Mouse (Mus musculus) left cerebral cortex, adult 2 months (tissue): ENCODE data around the gene Gsdma3. TPM values are rescaled to one million over a fixed set of nuclear protein-coding genes. Genes with fewer than 3 reads are reported as not detected.
A peak's percentile ranks its signal among the peaks of the same experiment; 100 is the strongest.

Experiments
- DNase-seq, 2 experiments: peaks; one replicate each; pipeline ENCODE4 v3.0.0; 2021 to 2022; ENCODE audit warnings: low spot score in 2 of 2, mixed read lengths in 1 of 2; ENCODE audit errors: extremely low spot score in 1 of 2
- H3K27ac ChIP-seq: fragments of 200-600 bp; 2 replicates; pipeline ENCODE4 v1.8.1; 2022
- H3K4me3 ChIP-seq: fragments of 200-600 bp; 2 replicates; pipeline ENCODE4 v1.8.1; 2022
- CTCF ChIP-seq: fragments of 200-600 bp; IDR thresholded peaks from 2 replicates; pipeline ENCODE4 v1.8.1; 2022; ENCODE audit warnings: antibody characterized with exemption, mild to moderate bottlenecking, moderate library complexity
- intact Hi-C: fragments of 180-260 bp; cut with DNase I; formaldehyde crosslinking; loops from one replicate; pipeline ENCODE4 v1.15.1; 2025
- total RNA-seq, 2 experiments: library from RNA; stranded (reverse); gene quantifications; 2 replicates each; pipeline ENCODE4 v1.2.3; 2021

The Gsdma3 gene
- total RNA-seq, 2 experiments from 2014 or later: 0.23 to 0.27 TPM

DNA sequence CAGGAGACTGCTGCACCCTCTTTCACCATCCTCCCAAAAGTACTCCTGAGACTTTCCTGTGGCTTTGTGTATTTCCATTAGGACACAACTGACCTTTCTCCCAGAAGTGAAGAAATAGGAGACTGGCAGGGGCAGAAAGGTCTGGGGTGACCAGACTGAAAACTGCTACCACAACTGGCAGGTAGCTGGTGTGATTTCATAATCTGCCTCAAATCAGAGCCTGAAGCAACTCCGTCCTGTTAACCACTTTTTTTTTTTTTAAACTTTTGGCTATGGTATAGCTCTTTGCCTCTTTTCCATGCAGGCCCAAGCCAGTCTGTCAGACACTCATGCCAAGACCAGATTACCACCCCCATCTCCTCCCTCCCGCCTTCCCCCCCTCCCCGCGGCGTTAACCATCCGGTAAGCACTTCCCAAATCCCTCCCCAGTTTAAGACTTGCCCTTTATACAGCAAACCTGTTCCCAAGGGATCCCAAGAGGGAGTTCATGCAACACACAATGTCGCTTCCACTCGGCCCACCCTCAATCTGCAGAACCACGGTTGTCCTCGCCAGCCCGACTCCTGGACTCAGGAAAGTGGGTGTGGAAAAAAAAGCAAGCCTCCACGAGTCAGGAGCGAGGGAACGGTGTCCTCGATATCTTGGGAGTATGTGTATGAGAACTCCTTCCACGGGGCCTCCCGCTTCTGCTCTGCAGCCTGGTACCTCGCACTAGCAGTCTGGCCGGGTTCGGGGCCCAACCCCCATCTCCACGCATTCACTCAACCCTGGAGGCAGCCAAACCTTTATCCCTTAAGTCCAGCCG lies 39.9 kb upstream of the Gsdma3 start:
- H3K27ac ChIP-seq: peak overlapping the region; percentile 86
- intact Hi-C loops: loop anchor here (2.0 to 5.0 kb wide), 2 partner anchors 35 to 229 kb away; partner anchors contain the start of genes Stard3 and Zpbp2
- no peak for TF ChIP-seq CTCF
- DNase-seq: no peak
- H3K4me3 ChIP-seq: peak overlapping the region; percentile 79

DNA sequence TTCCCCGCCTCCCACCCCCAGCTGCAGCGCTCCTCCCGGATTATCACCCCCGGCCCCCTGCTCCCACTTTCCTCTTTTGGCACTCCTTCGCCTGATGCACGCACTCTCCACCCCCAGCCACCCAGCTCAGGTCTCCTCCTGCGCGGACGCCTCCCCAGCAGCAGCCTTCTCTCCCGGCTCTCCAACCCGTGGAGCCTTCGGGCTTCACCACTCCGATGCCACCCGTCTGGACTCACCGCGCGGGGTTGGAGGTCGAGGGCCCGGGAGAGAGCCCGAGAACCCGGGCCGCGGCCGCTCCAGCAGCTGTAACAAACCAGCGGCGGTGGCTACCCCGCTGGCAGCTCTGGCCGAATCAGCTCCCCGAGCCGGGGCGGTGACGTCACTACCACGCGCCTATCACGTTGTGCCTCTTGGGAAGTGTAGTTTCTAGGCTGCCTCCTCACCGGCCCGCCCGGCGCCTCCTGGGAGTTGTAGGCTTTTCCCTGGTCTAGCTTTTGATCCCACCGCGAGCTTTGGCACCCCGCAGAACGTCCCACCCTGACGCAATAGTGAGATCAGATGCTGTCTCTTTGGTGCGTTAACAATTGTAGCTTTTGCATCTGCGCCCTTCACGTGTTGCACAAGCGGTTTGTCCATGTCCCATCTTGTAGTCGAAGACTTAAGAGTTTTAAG lies 39.1 kb upstream of the Gsdma3 start, which contains the start of gene Ormdl3:
Ormdl3 (minus strand) TSS at position 477 of the 672 bp plus-strand sequence.
- intact Hi-C loops: loop anchor here (2.0 to 5.0 kb wide), 2 partner anchors 36 to 230 kb away; partner anchors contain the start of genes Stard3 and Zpbp2
- peak within 1 kb of the TSS; percentile 79 for H3K4me3 ChIP-seq
- peak within 1 kb of the TSS; percentile 86 for H3K27ac ChIP-seq

DNA sequence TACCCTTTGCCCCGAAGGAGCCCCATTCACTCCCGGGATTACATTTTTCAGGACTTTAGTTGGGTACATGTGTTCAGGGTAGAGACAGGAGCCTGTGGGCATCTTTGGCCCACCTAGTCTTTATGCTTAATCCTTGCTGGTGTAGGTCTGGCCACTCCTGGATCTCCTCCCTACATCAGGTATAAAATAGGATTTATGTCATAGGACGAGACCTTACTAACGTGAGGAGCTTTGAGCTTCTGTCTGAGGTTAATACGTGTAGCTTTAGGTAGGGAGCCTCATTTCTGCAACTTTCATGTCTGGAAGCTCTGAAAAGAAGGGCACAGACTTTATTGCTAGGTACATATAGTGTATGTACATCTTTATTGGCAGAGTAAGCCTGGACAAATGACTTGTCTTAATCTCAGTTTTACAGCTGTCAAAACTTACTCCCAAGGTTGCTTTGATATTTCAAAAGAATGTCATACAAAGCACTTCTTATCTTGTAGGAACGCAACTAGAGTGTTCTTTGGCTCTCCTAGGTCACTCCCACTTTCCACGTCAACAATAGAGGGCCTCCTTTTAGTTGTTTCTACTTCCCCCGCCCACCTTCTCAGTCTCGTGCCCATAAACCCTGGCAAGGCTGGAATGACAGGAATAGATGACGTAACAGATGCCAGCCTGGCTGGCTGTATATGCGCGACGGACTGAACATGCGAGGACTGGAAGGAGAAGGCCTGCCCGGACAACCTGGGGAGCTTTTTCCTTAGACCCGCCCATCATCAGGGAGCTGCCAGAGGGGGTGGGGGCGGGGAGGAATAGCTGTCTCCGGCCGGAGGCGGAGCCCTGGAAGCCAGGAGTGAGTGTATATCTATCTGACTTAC lies 38.2 kb upstream of the Gsdma3 start:
- Histone ChIP-seq H3K4me3 (peak overlapping the region; percentile 79), H3K27ac (peak overlapping the region; percentile 86)
- peak; percentile 31 to 41 for DNase-seq
- TF ChIP-seq CTCF: no peak
- intact Hi-C loops: loop anchor here (2.0 to 5.0 kb wide), 2 partner anchors 37 to 231 kb away; partner anchors contain the start of genes Stard3 and Zpbp2

More for the DNA sequence above, 39.1 kb upstream of the Gsdma3 start, which contains the start of gene Ormdl3:
- no peak for TF ChIP-seq CTCF
- peak; percentile 98 to 99 for DNase-seq

DNA sequence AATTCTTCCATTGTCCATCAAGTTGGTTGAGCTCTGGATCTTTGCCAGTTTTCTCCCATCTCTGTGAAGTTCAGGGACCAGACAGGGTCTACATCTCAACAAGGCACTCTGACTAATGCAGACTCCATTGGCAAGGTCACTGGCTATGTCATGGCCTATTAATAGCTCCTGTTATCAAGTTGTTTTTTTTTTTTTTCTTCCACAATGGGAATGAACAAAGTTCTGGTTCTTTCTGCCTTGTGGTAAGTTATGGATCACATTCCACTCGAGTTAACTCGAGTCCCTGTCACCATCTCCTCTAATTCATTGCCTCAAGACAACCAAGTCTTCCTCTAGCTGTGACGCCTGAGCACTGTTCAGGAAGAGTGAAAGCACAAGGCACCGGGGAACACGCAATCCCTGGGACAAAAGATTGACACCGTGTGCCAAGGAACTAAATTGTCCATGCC lies 37.3 kb upstream of the Gsdma3 start:
- intact Hi-C loops: loop anchor here (5.0 kb wide), 1 partner anchor 232 kb away; the partner anchor contains the start of gene Stard3
- Histone ChIP-seq H3K27ac (no peak overlapping the region), H3K4me3 (no peak overlapping the region)
- no peak for DNase-seq
- no peak for TF ChIP-seq CTCF

DNA sequence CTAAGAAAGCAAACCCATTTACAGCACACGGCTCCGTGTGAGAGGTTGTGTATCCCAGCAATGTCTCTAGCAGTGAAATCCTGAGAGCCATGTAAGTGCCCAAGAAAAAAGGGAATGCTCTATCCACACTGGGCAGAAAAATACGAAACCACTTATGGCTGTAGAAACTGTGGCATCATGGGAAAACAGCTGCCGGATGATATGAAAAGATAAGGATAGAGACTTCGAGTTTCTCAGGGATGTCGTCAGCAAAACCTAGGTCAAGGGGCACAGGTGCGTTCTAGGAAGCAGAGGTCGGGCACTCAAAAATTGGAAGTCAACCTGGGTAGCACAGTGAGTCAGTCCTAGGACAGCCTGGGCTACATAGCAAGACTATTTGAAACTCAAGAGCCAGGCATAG lies 36.9 kb upstream of the Gsdma3 start:
- DNase-seq: no peak
- Histone ChIP-seq H3K27ac (no peak overlapping the region), H3K4me3 (no peak overlapping the region)
- intact Hi-C loops: loop anchor here (5.0 kb wide), 1 partner anchor 232 kb away; the partner anchor contains the start of gene Stard3
- TF ChIP-seq CTCF: no peak

DNA sequence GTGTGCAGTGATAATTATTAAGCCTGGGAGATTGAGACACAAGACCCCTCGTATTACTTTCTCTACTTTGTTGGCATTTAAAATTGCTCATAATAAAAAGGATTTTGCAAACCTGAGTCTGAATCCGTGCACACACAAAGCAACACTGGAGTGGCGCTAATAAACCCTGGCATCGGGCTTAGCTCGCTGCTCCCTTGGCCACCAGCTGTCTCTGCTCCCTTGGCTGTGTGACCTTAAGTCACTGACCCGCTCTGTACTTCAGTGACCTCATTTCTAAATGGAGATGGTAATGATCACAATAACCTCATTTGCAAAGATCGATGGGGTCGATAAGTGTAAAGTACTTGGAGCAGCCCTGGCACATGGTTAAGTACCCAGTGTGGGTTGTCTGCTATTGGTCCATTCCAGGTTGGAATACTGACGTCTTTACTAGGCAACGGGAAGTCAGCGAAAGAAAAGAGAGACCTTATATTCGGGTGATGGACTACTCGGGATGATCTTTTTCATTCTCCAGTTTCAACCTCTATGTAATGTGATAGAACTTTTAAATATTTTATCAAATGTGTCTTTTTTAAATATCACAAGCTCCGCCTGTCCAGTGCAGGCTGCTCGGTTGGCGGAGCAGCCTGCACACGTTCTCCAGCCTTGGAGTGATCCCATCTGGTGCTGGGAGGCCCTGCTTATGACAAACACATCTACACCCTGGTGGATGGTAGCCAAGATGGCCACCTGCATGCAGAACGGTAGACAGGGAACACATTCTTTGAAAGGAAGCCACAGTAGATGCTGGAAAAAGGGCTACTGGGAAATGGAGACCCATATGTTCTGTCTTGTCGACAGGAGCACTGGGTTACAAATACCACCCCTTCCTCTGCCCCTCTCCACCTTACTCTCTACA lies 35.4 kb upstream of the Gsdma3 start:
- Histone ChIP-seq H3K4me3 (no peak overlapping the region), H3K27ac (no peak overlapping the region)
- no peak for TF ChIP-seq CTCF
- intact Hi-C loops: no loop called here
- no peak for DNase-seq

DNA sequence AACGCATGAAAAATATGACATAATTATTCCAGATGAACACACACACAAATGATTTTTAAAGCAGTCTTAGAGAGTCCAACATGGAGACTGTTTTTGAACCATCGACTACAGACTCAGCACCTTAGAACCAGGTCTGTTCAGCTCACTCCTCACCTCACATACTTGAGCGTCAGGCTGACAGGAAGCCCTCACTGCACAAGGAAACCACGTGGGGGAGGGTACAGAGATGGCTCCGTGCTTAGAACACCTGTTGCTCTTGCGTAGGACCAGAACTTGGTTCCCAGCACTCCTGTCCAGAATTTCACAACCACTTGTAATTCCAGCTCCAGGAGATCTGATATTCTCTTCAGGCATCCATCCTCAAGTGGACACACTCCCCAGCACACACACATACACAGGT lies 31.1 kb upstream of the Gsdma3 start:
- intact Hi-C loops: no loop called here
- DNase-seq: no peak
- Histone ChIP-seq H3K27ac (no peak overlapping the region), H3K4me3 (no peak overlapping the region)
- no peak for TF ChIP-seq CTCF

DNA sequence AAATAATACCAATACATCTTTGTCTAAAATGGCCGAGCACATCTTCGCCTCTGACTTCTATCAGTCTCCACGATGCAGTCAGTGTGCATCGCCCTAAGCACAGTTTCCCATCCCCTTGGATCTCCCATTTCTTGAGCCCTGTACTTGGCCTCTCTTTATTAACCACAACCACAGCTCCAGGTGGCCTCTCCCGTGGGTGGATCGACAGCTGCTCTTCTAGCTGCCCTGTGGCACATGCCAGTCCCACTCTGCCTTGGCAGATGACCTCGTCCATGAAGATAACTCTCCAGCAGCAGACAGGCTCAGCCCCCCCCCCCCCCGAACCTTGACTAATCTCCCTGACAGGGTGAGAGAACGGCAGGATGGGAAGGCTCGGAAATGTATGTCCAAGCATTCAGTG lies 30.7 kb upstream of the Gsdma3 start:
- intact Hi-C loops: no loop called here
- Histone ChIP-seq H3K27ac (no peak overlapping the region), H3K4me3 (no peak overlapping the region)
- no peak for TF ChIP-seq CTCF
- no peak for DNase-seq

DNA sequence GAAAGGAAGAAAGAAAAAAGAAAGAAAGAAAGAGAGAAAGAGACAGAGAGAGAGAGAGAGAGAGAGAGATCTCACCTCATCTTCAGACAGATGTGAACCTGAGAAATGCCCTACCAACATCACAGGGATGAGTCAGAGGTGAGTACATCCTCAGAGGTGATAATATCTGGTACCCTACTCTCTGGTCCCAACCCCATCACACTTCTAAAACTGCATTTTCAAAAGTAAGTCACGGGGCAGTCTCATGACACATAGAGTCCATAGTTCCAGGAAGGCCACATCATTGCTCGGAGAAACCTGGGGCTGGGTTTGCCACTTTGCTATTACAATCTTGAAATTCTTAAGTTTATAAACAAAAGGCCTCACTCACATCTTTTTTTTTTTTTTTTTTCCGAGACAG lies 30.2 kb upstream of the Gsdma3 start:
- no peak overlapping the region for H3K4me3 ChIP-seq
- H3K27ac ChIP-seq: no peak overlapping the region
- intact Hi-C loops: no loop called here
- no peak for DNase-seq
- TF ChIP-seq CTCF: no peak

DNA sequence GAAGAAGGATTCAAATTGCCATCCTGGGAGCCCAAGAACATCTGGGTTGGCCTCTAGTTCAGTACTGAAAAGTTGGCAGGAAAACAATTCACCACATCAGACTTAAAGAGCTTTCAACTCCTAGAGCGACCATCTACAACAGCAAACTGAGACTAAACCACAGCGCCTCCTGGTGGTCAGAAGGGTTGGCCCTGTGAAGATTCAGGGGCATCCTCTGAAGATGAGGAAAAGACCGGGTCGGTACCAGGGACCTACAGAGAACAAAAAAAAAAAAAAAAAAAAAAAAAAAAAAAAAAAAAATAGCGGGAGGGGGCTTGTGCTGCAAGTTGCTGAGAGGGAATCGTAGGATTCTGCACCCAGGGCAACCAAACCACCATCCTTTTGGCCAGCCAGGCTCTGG lies 28.8 kb upstream of the Gsdma3 start:
- no peak overlapping the region for H3K4me3 ChIP-seq
- no peak overlapping the region for H3K27ac ChIP-seq
- no peak for DNase-seq
- peak; percentile 57 for TF ChIP-seq CTCF
- intact Hi-C loops: no loop called here
